Mouse (Mus musculus): ENCODE measurements at regions not wholly inside any gene's neighbourhood (a gene's known extent, or its start where the extent isn't known, plus 50 kb on each side); places are given as distances from the start of the nearest gene placed in this dataset.

DNA sequence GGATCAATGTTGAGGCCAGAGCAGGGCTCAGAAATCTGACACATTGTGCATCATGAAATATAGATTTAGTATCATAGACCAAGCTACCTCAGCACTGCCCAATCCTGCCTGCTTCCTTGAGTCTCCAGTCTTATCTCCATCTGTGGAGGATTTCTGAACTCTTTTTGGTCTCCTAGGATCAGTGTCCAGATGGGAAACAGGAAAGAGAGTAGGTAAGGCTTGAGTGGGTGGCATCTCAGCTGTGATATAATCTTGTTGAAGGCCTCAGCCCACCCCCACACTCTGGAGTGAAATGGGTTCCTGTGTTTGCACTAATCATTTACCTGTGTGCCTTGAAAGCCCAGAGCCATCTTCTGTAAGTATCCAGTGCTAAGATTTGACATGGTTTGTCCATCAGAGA is 74.3 kb upstream of the Aff3 start:
- DNase-seq (ENCODE audit: low read depth), result no peak

GRCm38 (mm10) chr1:38735768-38736167 is 71.0 kb upstream of the Aff3 start:
- peak; percentile 69 for DNase-seq (ENCODE audit: low read depth)

- DNase-seq (ENCODE audit: low read depth), result no peak
Measured at GRCm38 (mm10) chr1:38733201-38733600, 68.4 kb upstream of the Aff3 start.

GRCm38 (mm10) chr1:38729977-38730782 is 65.4 kb upstream of the Aff3 start:
- DNase-seq (ENCODE audit: low read depth), result no peak

DNA sequence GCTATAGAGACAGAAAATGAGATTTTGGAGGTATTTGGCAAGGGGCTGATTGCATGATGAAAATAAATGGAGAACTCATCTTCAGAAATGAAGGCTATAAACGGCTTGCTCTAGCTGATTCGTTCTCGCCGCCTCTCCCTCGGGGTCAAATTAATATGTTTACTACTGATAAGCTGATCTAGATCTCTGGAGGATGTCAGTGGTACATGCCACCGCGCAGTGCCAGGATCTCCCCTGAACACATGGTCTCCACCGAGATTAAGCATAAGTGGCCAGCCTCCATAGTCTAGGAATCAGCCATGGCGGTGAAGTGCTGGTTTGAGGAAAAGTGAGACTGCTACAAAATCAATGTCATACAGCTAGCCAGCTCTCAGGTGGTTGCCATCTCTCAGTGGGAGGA is 61.0 kb upstream of the Aff3 start:
- DNase-seq (ENCODE audit: low read depth), result no peak

DNA sequence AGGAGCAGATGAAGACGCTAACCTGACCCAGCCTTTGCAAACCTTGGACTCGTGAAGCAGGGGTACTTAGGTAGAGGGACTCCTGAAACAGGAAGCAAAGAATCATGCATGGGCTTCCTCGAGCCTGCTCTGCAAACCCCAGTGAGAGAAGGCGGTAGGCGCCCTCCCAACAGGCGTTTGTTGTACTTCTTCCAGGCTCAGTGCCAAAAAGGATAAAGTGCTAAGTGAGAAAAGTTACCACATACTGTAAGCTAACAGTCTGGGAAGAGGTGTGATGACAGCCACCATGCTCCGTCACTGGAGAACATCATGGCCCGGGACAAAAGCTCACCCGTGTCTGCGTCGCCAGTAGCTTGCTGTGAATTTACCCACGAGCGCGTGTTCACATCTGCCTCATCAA is 59.9 kb upstream of the Aff3 start:
- DNase-seq (ENCODE audit: low read depth), result no peak

GRCm38 (mm10) chr1:38722155-38722554 is 57.4 kb upstream of the Aff3 start:
- no peak for DNase-seq (ENCODE audit: low read depth)

- no peak for DNase-seq (ENCODE audit: low read depth)
Measured at GRCm38 (mm10) chr1:38720287-38720686, 55.5 kb upstream of the Aff3 start.

GRCm38 (mm10) chr1:38715621-38716020 is 50.9 kb upstream of the Aff3 start:
- DNase-seq (ENCODE audit: low read depth), result no peak

Measured in fibroblast of lung, adult 2 months (primary cell).